Mouse (Mus musculus) neural tube, embryonic 14.5 days (tissue): ENCODE measurements around the gene Sppl3. TPM values are rescaled to one million over a fixed set of nuclear protein-coding genes. Genes with fewer than 3 reads are reported as not detected.

Source experiments
- polyA plus RNA-seq: library from polyadenylated mRNA; unstranded; fragments of >200 nt; fragmentation: Nextera tagmentation; extraction: Ambion mirVana; gene quantifications from 2 replicates; pipeline ENCODE4 v1.2.1, GENCODE M21; 2014

The Sppl3 gene
- polyA plus RNA-seq, 1 experiment from 2014 or later: 32.7 TPM

Other genes starting within 250 kb of the Sppl3 start
- 38.8 and 52.1 TPM in 2 replicates for gene Ankrd13a, start 236.5 kb upstream of the Sppl3 start, polyA plus RNA-seq
- gene Git2, start 235.6 kb upstream of the Sppl3 start, polyA plus RNA-seq: 53.1 and 60.3 TPM in 2 replicates
- 298 and 351 TPM in 2 replicates for gene 1500011B03Rik, start 187.7 kb upstream of the Sppl3 start, polyA plus RNA-seq
- not detected in 2 replicates for gene 4930519G04Rik, start 157.5 kb upstream of the Sppl3 start, polyA plus RNA-seq
- gene Gm9936, start 152.5 kb upstream of the Sppl3 start, polyA plus RNA-seq: 2.3 and 3.5 TPM in 2 replicates
- gene Oasl2, start 114.2 kb upstream of the Sppl3 start, polyA plus RNA-seq: 3.2 and 4.3 TPM in 2 replicates
- gene Oasl1, start 87.9 kb upstream of the Sppl3 start, polyA plus RNA-seq: 0.52 and 0.55 TPM in 2 replicates
- 125 and 139 TPM in 2 replicates for gene 2210016L21Rik, start 69.0 kb upstream of the Sppl3 start, polyA plus RNA-seq
- 0.11 TPM in 1 of 2 replicates, not detected in the other for gene Hnf1a, start 40.0 kb upstream of the Sppl3 start, polyA plus RNA-seq
- 53.0 and 60.9 TPM in 2 replicates for gene Gm10401, start 87.2 kb downstream of the Sppl3 start, polyA plus RNA-seq
- 11.3 and 11.7 TPM in 2 replicates for gene Acads, start 108.2 kb downstream of the Sppl3 start, polyA plus RNA-seq
- gene Unc119b, start 123.8 kb downstream of the Sppl3 start, polyA plus RNA-seq: 27.9 and 33.9 TPM in 2 replicates
- gene Mlec, start 147.0 kb downstream of the Sppl3 start, polyA plus RNA-seq: 23.9 and 26.2 TPM in 2 replicates
- 28.1 and 30.3 TPM in 2 replicates for gene Cabp1, start 183.2 kb downstream of the Sppl3 start, polyA plus RNA-seq
- 116 and 121 TPM in 2 replicates for gene Pop5, start 224.7 kb downstream of the Sppl3 start, polyA plus RNA-seq